Mouse (Mus musculus) midbrain, postnatal 0 days (tissue): ENCODE results near the gene Ankib1. TPM values are rescaled to one million over a fixed set of nuclear protein-coding genes. Genes with fewer than 3 reads are reported as not detected.
"Not testable (repeated sequence)": the region's sequence is repeated elsewhere in the genome, so short reads cannot be mapped to it uniquely, and the experiment has no call there.

ENCODE experiments used
- ATAC-seq: fragments of 200-750 bp; cut with Nextera tagmentation; 2 replicates; pipeline ENCODE4 v1.8.0; 2017; ENCODE audit warnings: moderate number of reproducible peaks, mild to moderate bottlenecking, moderate TSS enrichment, moderate library complexity; ENCODE audit not compliant: low FRiP score
- DNase-seq: peaks from one replicate; pipeline ENCODE4 v3.0.0-alpha.2; 2015; ENCODE audit warnings: low spot score
- H3K27ac ChIP-seq: fragments of 300-500 bp; sonication (generic); 2 replicates; pipeline ENCODE4 v1.5.1; 2014; ENCODE audit warnings: low read depth, mild to moderate bottlenecking, low read length, mixed read lengths
- H3K27me3 ChIP-seq: fragments of 300-500 bp; sonication (generic); 2 replicates; pipeline ENCODE4 v1.6.1; 2014; ENCODE audit warnings: low read length, control low read depth, mixed read lengths; ENCODE audit not compliant: insufficient read depth
- H3K36me3 ChIP-seq: fragments of 300-500 bp; sonication (generic); 2 replicates; pipeline ENCODE4 v1.6.1; 2014; ENCODE audit warnings: low read length, control low read depth, mixed read lengths; ENCODE audit not compliant: insufficient read depth
- H3K4me1 ChIP-seq: fragments of 300-500 bp; sonication (generic); 2 replicates; pipeline ENCODE4 v1.6.1; 2014; ENCODE audit warnings: mild to moderate bottlenecking, control low read depth, antibody characterized with exemption, low read length, mixed read lengths; ENCODE audit not compliant: insufficient read depth
- H3K4me2 ChIP-seq: fragments of 300-500 bp; sonication (generic); 2 replicates; pipeline ENCODE4 v1.6.1; 2014; ENCODE audit warnings: low read depth, mild to moderate bottlenecking, low read length, mixed read lengths; ENCODE audit not compliant: poor library complexity, severe bottlenecking
- H3K4me3 ChIP-seq: fragments of 300-500 bp; sonication (generic); 2 replicates; pipeline ENCODE4 v1.5.1; 2014; ENCODE audit warnings: low read depth, mild to moderate bottlenecking, low read length, moderate library complexity
- H3K9ac ChIP-seq: fragments of 300-500 bp; sonication (generic); replicated peaks from 2 replicates; pipeline ENCODE4 v1.6.1; 2014; ENCODE audit warnings: mild to moderate bottlenecking, low read length, moderate library complexity, mixed read lengths; ENCODE audit not compliant: poor library complexity, severe bottlenecking
- H3K9me3 ChIP-seq: fragments of 300-500 bp; sonication (generic); 2 replicates; pipeline ENCODE4 v1.6.1; 2016; ENCODE audit warnings: low read length, control low read depth
- CTCF ChIP-seq: IDR thresholded peaks from 2 replicates; pipeline ENCODE4 v1.5.1; 2016; ENCODE audit warnings: antibody characterized with exemption, mild to moderate bottlenecking
- WGBS: fragments of 180-500 bp; shearing (Covaris S2); extraction: QIAGEN DNeasy Blood & Tissue Kit; methylation state at CpG from one replicate; pipeline ENCODE4 v1.1.7; 2014; 5-methylcytosine and 5-hydroxymethylcytosine counted together
- polyA plus RNA-seq: library from polyadenylated mRNA; unstranded; fragments of >200 nt; fragmentation: Nextera tagmentation; extraction: Ambion mirVana; gene quantifications from 2 replicates; pipeline ENCODE4 v1.2.1, GENCODE M21; 2015
- total RNA-seq: library from RNA; depleted of rRNA; stranded (reverse); fragments of >200 nt; gene quantifications from 2 replicates; pipeline ENCODE4 v1.2.3, GENCODE M21; 2014

Gene Ankib1
- total and polyA plus RNA-seq, 2 experiments from 2014 or later, result 16.0 to 56.9 TPM

DNA sequence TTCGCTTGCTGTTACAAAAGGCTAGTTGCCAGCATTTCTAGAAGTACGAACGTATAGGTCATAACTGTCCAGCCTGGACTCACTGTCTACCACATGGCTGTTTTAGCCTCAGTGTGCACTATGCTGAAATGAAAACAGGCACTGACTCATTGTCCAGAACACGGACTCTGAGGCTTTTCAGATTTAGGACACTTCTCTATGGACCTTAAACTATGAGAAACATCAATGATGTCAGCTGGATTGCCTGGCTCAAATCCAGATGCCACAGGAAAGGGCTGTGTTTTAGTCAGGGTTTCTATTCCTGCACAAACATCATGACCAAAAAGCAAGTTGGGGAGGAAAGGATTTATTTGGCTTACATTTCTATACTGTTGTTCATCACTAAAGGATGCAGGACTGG is 15.2 kb downstream of the Ankib1 start:
- Histone ChIP-seq H3K9me3 (no peaks in the 10 kb centered on the region), H3K4me2 (no peak overlapping the region), H3K27me3 (no peaks in the 10 kb centered on the region), H3K27ac (no peak overlapping the region), H3K4me3 (no peak overlapping the region), H3K36me3 (no peaks in the 10 kb centered on the region; the same call in 1 of the 2 replicates), H3K4me1 (no peaks in the 10 kb centered on the region), H3K9ac (no peak overlapping the region)
- no peak for TF ChIP-seq CTCF
- ATAC-seq, result no peak
- 78% methylated on average over 4 of the region's 4 CpGs for WGBS
- DNase-seq, result no peak

DNA sequence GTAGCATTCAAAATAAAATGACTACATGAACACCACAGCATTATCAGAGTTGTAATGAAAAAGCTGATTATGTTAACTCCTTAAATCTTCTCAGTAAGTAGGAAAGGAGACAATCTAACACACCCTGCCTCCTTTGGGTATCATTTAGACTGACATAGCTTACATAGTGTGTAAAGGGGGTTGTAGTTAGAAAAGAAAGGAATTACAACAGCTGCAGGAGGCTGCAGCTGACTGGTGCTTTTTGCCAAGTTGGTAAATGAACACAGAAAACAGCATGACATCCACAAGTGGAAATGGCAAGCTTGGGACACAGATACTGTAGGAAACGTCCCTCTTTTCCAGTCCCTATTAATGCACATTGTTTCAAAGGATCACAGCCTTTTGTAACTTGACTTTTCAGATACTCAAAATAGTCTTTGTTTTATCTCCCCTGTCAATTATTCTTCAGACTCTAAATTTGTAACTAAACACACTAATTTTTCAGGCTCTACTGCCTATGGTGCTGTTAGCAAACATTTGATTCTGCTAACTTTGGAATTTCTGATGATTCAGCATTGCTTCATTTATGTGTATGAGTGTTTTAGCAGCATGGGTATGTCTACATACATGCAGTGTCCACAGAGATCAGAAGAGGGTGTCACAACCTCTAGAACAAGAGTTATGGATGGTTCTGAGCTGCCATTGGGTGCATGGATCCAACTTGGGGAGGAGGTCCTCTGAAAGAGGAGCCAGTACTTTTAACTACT is 17.8 kb downstream of the Ankib1 start:
- Histone ChIP-seq H3K9me3 (no peaks in the 10 kb centered on the region), H3K4me3 (no peak overlapping the region), H3K27me3 (no peaks in the 10 kb centered on the region), H3K4me2 (no peak overlapping the region), H3K4me1 (no peaks in the 10 kb centered on the region), H3K27ac (no peak overlapping the region), H3K36me3 (no peaks in the 10 kb centered on the region), H3K9ac (no peak overlapping the region)
- ATAC-seq (no peak), DNase-seq (peak; percentile 14)
- no peak for TF ChIP-seq CTCF
- 44% methylated on average over 1 of the region's 1 CpGs for WGBS

DNA sequence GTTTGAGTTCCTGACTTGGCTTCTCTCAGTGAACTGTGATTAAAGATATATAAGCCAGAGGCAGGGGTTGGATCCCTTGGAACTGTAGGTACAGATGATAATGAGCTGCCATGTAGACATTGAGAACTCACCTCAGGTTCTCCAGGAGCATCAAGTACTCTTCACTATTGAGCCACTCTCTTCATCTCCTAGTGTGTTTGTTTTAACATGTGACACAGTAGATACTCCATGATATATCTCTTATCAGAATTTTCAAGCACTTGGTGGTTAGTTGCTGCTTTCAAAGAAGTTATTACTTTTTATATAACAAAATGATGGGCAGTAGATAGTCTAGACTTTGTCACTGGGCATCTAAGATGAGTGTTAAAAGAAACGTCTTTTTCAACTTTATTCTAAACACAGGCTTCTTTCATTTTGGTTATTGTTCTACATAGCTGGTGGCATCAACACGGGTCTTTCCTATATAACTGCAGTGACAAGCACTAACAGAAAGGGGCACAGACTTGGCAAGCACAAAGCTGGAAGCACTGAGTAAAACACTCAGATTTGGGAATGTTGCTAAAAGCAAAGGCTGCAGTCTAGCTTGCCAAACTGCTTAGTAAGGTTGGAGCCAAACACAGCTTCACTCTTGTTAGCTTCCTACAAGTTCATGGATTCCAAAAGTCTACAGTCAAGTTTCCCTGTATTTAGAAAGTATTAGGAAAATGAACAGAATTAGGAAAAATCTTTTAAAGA is 18.6 kb downstream of the Ankib1 start:
- Histone ChIP-seq H3K36me3 (no peaks in the 10 kb centered on the region), H3K9me3 (no peaks in the 10 kb centered on the region), H3K4me2 (no peak overlapping the region), H3K9ac (no peak overlapping the region), H3K4me3 (no peak overlapping the region), H3K27me3 (no peaks in the 10 kb centered on the region), H3K4me1 (no peaks in the 10 kb centered on the region), H3K27ac (no peak overlapping the region)
- ATAC-seq (no peak), DNase-seq (peak; percentile 22)
- WGBS, result 77% methylated on average over 2 of the region's 2 CpGs
- TF ChIP-seq CTCF, result no peak

DNA sequence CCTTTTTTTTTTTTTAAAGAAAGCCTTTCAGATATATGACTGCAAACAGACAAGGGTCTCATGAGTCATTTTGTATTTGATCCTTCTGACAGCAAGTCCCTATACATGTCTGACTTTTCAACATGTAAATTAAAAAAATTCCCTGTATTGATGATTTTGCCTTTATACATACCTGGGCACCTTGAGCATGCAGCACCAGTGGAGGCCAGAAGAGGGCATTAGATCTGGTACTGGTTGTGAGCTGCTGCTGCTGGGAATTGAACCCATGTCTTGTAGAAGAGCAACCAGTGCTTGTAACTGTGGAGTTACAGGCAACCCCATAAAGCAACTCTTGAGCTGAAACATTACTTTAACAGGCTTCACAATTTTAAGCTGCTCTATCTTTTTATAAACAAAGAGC is 20.1 kb downstream of the Ankib1 start:
- no peak overlapping the region for H3K27ac ChIP-seq
- no peaks in the 10 kb centered on the region for H3K36me3 ChIP-seq
- no peak for DNase-seq
- TF ChIP-seq CTCF, result peak; percentile 31
- H3K4me3 ChIP-seq, result no peak overlapping the region
- no peaks in the 10 kb centered on the region for H3K27me3 ChIP-seq
- ATAC-seq, result no peak
- H3K4me2 ChIP-seq, result no peak overlapping the region
- no peaks in the 10 kb centered on the region for H3K4me1 ChIP-seq
- H3K9ac ChIP-seq, result no peak overlapping the region
- H3K9me3 ChIP-seq, result no peaks in the 10 kb centered on the region

DNA sequence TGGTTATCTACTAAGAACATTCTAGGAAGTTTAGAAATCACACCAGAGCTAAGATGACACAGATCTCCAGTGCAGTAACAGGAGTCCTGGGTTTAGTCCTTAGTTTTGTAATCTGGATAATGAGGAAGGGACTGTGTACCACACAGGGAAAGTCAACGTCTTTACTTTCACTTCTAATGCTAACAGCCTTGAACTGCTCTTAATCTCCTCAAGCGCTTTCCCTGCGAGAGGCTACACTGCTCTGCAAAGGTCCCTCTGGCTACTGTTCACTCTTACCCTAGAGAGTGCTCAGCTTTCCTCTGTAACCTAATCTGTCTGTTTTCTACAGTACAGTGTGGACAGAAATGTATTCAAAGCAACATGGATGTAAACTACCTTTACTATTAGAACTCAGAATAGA is 30.7 kb downstream of the Ankib1 start:
- H3K4me3 ChIP-seq, result no peak overlapping the region
- H3K27ac ChIP-seq, result no peak overlapping the region
- no peak overlapping the region for H3K4me2 ChIP-seq
- DNase-seq, result no peak
- ATAC-seq, result no peak
- H3K9me3 ChIP-seq, result no peaks in the 10 kb centered on the region
- WGBS, result 34% methylated on average over 3 of the region's 3 CpGs
- no peaks in the 10 kb centered on the region for H3K36me3 ChIP-seq
- no peak for TF ChIP-seq CTCF
- H3K27me3 ChIP-seq, result no peaks in the 10 kb centered on the region
- no peak overlapping the region for H3K9ac ChIP-seq
- no peaks in the 10 kb centered on the region for H3K4me1 ChIP-seq

DNA sequence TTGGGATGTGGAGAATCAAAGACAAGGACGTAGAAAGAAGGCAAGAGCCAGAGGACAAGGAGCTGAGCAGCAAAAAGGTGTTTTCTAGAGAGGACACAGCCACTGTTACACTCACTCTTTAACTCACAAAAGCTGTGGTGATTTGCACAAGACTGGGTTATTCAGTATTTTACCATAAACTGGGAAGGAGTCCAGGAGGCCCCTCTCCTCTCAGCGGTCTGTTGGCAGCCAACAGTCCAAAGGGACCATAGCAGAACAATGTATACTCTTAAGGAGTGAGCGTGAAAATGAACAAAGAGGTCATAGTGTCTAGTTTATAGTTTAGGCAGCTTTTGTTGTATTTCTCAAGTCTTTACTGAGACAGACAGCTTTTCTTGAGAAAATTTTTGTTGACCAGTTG is 31.2 kb downstream of the Ankib1 start:
- no peaks in the 10 kb centered on the region for H3K9me3 ChIP-seq
- no peaks in the 10 kb centered on the region for H3K27me3 ChIP-seq
- H3K4me3 ChIP-seq, result no peak overlapping the region
- DNase-seq (peak; percentile 11), ATAC-seq (no peak)
- no peak overlapping the region for H3K27ac ChIP-seq
- TF ChIP-seq CTCF, result no peak
- H3K4me1 ChIP-seq, result no peaks in the 10 kb centered on the region
- H3K9ac ChIP-seq, result no peak overlapping the region
- H3K4me2 ChIP-seq, result no peak overlapping the region
- 44% methylated on average over 3 of the region's 3 CpGs for WGBS
- H3K36me3 ChIP-seq, result no peaks in the 10 kb centered on the region

DNA sequence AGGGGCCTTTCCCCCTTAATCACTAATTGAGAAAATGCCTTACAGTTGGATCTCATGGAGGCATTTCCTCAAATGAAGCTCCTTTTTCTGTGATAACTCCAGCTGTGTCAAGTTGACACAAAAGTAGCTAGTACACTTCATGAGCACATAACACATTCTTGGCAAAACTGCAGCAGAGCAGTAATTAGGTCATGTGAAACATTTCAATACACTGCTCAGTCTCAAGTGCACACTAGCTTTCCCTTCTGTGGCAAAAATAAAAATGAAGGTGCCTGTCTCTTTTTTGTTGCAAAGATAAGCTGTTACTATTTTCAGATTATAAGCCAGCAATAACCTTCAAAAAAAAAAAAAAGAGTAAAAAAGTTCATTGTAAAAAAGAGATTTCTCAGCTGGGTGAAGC is 52.2 kb downstream of the Ankib1 start:
- not testable (repeated sequence) for H3K27me3 ChIP-seq, H3K36me3 ChIP-seq, H3K27ac ChIP-seq, H3K9me3 ChIP-seq, ATAC-seq, H3K4me3 ChIP-seq, H3K4me2 ChIP-seq, H3K4me1 ChIP-seq, H3K9ac ChIP-seq
- peak; percentile 10 for DNase-seq

DNA sequence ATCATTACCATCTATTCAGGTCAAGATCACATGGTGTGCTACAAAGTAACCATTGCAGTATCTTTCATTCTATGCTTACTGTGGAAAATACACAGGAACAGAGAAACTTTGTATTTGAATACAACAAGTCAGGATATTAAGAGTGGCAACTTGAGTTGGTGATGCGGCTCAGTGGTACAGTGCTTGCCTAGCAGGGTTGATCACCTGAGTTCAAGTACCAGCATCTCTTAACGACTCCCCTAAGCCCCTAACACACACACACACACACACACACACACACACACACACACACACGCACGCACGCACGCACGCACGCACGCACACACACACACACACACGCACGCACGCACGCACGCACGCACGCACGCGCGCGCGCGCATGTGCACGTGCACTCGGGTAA is 69.9 kb downstream of the Ankib1 start:
- H3K4me1 ChIP-seq, DNase-seq, H3K9me3 ChIP-seq, H3K27ac ChIP-seq, ATAC-seq, H3K4me2 ChIP-seq, H3K27me3 ChIP-seq, H3K9ac ChIP-seq, H3K36me3 ChIP-seq, H3K4me3 ChIP-seq: not testable (repeated sequence)
- WGBS, result 91% methylated on average over 23 of the region's 24 CpGs
